Mouse (Mus musculus): ENCODE measurements around the gene Tbce.

DNA sequence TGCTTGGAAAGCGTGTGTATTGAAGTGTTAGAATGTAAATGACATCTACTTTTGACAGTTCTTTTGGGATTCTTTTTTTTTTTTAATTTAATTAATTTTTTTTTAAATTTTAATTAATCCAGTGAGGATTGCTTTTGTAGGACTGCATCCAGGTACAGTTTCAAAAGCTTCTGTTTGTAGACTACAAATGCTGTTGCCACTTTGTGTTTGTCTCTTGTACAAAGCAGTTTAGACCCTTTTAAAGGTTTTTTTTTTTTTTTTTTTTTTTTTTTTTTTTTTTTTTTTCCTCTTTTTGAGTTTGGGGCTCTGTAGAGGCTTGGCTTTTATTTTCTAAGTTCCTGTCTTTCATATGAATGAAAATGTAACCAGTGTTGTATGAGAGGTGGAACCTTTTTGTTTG lies 26.3 kb upstream of the Tbce start:
- TF ChIP-seq CTCF (IDR thresholded peaks at IDR 0.05; ENCODE audit: low read depth, low read length): no peak
- no peak for TF ChIP-seq GATA1 (IDR thresholded peaks at IDR 0.05; ENCODE audit: borderline replicate concordance, low read length)

All from G1E (cell line).